Mouse (Mus musculus) right cerebral cortex, postnatal 14 days (tissue): ENCODE results near the gene Tlr9.

Source experiments
- DNase-seq: peaks from one replicate; pipeline ENCODE4 v3.0.0; 2022

The Tlr9 gene

DNA sequence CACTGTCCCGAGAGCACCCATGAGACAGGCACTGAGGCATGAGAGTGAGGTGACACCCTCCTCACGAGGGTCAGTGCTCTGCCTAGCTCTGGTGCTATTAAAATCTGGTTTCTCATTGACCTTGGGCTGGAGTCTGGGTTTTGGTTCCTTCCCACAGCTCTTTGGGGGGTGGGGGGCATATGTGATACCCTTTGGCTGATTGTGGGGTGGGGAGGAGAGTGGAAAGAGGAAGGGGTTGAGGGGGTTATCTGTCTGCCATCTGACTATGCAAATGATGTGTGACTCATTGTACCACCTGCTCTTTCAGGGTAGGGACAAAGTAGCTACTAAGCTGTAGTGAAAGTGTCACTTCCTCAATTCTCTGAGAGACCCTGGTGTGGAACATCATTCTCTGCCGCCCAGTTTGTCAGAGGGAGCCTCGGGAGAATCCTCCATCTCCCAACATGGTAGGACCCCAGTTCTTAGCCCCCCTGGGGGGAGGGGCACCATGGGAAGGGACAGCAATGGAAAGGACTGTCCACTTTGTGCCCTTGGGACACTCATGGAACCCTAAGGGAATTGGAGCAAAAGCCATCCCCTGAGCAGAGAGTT lies at the start of gene Tlr9:
Gene Tlr9 (plus strand): TSS at position 338 of the 591 bp plus-strand sequence.
- no peak for DNase-seq

DNA sequence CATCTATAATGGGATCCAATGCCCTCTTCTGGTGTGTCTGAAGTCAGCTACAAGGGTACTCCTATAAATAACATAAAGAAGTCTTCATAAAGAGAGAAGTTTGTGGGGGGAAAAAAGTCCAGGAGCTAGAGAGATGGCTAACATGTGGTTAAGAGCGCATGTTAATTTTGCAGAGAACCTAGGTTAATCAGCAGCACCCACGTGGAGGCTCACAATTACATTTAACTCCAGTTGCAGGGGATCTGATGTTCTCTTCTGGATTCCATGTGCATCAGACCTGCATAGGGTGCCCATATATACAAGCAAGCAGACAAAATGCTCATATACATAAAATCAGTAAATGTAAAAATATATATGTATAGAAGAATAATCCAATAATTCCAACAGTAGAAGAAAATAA lies 49.0 kb upstream of the Tlr9 start:
- no peak for DNase-seq

DNA sequence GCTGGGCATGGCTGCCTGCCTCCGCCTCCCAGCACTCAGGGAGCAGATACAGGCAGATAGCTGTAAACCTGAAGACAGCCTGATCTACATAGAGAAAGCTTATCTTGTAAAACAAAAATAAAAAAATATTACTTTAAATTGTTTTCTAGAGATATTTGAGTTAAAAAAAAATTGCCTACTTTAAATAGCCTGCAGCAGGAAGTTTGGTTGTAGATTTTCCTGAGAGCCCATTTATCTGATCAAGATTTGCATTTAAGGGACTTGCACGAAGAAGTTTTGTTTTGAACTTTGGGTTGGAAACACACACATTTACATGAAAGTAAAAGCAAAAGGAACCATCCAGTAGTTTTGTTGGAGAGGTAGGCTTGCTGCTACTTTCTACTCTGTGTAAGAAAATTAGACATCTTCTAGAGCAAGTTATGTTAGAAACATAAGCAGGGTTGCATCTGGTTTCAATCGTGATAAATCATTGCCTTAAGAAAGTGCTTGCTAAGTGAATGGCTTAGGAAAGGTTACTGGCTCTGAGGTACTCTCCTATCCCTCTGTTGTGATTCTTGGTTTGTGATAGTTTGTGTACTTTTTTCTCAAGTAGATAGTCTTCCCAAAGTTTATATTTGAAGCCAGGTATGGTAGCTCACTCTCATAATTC lies 46.7 kb upstream of the Tlr9 start:
- no peak for DNase-seq

DNA sequence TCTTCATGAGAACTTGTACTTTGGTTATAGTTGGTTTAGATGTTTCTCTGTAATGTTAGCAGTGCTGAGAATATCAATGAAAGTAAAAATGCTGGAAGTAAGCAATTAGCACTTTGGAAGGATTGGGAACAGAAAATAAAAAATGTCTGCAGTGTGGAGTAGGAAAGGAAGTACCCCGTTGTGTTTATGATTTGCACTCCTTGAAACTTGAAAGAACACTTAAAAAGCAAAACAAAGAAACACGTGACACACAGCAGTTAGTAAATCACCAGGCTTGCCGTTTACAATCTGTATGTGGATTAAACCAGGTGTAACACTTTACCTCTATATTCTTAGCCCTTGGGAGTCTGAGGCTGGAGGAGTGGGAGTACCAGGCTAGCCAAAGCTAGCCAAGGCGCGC lies 45.6 kb upstream of the Tlr9 start:
- no peak for DNase-seq

DNA sequence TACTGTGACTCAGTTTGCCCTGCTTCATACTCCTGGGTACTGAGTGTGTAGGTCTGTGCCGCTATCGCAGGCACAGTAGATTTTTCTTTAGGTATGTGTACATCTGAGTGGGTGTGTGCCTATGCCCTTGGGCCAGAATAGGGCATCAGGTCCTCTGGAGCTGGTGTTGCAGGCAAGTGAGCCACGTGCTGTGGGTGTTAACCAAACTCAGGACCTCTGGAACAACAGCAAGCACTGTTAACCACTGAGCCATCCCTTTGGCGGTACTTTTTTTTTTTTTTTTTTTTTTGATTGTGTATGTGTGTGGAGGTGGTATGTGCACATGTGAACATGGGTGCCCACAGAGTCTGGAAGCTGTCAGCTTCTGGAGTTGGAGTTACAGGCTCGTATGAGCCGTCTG lies 44.6 kb upstream of the Tlr9 start:
- DNase-seq: no peak

DNA sequence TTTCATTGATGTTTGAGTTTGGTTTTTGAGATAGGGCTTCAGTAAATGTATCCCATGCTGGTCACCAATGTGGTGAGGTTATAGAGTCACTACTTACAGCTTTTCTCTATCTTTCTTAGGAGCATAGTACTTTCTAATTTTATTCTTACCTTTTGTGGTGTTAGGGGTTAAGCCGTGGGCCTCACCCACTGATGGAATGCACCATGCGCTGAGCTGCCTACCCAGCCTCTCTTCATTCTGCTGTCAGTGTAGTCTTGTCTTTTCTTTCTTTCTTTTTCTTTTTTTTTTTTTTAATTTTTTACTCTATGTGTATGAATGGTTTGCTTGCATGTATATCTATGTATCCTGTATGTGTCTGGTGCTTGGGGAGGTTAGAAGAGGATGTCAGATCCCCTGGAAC lies 42.9 kb upstream of the Tlr9 start:
- DNase-seq: no peak

DNA sequence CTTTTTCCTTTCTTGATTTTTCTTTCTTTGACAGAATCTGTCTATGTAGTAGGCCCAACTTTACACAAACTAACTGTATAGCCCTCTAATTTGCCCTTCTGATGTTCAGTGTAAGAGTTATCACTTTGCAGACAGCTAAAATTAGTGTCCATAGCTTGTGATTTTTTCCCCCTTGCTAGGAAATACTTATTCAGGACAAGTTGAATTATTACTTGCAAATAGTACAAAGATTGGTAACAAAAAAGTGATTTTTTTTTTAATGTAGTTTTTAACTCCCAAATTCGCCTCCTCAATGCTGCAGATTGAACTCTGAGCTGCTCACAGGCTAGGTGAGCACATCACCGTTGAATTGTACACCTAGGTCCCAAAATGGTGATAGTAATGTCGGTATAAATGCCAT lies 42.4 kb upstream of the Tlr9 start:
- no peak for DNase-seq

DNA sequence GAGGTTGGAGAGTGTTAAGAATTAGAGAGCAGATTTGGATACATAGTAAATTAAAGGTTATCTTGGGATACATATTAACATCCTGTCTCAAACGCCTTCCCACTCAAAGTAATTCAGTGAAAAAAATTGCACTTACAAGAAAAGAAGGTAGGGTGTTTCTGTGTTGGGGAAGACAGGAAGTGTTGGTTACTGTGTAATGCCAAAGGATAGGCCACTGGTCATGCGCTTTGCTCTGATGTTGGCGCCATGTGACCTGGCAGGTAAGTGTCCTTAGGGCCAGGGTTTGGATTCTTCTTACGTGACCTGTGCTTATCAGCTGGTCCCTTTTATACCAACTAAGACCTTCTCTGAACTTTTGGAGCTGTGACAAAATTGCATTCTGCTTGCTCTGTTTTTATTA lies 40.3 kb upstream of the Tlr9 start:
- no peak for DNase-seq

DNA sequence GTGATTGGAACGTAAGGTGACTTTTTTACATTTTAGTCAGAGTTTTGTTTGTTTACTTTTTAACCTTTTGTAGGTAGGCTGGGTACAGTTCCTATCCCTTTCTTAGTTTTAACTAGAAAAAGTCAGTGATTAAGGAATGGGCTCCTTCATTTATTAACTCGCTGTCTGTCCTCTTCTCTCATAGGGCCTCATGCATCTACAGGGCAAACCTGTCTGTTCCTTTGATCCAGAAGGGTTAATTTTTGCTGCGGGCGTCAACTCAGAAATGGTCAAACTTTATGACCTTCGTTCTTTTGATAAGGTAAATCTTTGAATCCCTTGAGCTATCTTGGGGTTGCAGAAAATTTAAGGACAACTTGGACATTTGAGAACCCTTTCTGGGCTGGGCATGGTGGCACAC lies 38.4 kb upstream of the Tlr9 start:
- no peak for DNase-seq

DNA sequence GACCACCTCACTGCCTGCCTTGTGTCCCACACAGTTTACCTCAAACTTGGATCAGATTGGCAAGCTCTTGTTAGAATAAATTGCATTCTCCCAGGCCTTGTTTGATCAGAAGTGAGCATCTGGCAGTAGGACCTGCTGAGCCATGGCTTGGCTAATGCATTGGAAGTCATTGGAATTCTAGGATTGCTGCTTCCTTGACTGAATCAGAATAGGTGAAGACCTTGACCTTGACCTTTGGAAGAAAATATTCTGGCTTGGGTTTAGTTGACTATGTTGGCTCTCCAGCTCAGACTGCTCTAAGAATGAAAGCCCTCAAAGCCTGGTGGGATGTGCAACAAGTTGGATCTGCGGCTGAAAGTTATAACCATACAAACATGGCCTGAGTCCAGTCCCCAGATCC lies 31.0 kb upstream of the Tlr9 start:
- no peak for DNase-seq

DNA sequence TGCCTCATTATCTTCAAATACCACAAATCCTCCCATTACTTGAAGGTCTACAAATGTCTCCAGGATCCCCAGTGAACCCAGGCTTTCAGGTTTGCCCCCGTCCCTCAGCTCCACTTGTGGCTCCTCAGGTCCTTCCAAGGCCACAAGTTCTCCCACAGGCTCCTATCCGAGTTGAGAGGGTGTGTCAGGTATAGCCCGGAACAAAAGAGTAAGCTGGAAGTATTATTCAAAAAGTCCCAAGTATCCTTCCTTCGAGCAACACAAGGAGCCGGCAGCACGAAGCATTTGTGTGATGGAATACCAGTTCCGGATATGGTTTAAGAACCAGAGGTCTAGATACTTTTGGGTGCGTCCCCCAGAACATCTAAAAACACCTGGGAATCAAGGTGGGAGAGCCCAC lies 30.4 kb upstream of the Tlr9 start:
- no peak for DNase-seq

DNA sequence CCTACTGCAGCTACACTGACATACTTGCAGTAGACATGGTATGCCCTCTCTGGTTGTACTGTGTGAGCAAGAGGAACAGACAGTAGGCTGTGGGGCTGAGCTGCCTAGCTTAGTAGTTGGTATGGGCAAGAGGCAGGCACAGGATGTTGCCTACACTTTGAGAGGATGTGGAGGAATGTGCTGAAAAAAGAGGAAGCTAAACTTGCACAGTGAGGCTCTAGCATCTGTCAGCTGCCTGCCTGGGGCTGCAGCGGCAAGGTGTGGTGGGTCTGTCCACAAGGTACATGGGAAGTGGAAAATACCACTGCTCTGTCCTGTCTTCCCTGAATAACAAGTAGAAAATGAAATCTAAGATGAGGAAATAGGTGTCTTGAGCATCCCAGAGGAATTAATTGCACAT lies 29.4 kb upstream of the Tlr9 start:
- DNase-seq: no peak

DNA sequence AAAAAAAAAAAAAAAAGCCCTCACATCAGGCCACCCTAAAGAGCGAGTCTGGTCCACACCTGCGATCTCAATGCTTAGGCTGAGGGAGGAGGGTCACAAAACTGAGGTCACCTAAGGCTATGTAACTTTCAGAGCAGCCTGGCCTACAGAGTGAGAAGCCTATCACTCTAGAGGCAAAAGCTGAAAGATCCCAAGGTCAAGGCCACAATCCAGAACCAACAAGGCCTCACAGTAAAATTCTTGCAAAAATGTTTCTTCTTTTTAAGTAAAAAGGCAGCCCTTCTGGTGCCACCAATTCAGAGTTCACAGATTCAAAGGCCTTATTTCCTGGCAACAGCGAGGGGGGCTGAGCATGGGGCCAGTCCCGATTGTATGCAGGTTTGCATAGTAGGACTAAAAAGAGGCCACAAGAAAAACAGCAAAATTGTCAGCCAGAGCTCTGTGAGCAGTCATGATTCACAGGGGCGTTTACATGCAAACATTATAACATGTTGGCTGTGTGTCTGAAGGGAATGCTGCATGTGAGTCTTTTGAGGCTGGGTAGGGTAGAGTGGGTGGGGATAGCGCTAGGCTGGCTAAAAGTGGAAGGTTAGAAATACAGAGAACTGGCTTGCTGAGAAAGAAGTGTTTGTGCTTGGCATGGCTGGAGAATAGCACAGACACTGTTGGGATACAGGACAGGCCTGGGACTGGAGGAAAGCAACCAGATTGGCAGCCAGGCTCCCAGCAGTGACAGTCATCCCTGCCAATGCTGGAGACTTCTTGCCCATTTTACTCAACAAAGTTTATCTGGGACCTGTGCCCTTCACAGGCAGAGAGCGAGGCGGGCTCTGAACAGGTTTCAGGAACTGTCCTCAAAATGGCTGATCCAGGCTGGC lies 28.2 kb upstream of the Tlr9 start:
- no peak for DNase-seq

DNA sequence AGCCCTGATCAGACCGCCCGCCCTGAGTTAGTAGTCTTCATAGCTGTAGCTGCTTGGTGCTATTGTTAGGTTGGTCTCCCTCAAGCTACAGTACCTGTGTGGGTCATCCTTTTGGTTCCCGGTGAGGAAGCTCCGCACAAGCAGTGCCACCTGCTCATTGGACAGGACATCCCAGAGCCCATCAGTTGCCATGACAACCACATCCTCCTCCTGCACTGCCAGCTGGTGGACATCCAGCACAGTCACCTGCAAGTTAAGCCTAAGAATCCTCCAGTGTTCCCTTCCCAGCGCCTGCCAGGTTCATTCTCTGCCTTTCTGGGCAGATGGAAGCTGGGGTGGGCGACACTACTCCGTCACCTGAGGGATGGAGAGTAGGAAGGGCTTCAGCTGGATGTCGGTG lies 26.7 kb upstream of the Tlr9 start:
- no peak for DNase-seq

DNA sequence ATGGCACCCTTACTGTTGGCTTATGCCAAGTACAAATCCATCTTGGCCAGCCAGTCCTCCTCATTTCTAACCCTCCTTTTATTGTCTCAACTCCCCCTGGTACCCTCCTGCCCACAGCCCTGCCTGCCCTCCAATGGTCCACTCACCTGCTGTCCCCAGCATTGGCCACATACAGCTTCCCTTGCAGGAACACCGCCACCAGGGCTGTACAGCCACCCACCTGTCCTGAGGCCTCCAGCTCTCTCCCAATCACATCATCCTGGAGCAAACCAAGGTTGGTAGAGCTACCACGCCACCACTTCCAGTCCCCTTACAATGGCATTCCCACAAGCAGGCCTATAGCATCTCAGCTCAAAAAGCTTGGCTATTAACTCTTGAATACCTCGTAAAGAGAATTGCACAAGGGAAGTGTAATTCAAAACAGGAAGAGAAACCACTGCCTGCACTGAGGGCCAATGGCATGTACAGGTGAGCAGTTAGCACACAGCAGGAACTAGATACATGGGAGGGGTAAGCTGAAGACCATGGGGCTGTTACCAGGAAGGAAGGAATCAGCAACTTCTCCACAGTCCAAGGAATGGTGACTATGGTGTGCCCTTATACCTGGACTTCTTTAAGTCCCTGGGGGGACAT lies 25.2 kb upstream of the Tlr9 start:
- no peak for DNase-seq

DNA sequence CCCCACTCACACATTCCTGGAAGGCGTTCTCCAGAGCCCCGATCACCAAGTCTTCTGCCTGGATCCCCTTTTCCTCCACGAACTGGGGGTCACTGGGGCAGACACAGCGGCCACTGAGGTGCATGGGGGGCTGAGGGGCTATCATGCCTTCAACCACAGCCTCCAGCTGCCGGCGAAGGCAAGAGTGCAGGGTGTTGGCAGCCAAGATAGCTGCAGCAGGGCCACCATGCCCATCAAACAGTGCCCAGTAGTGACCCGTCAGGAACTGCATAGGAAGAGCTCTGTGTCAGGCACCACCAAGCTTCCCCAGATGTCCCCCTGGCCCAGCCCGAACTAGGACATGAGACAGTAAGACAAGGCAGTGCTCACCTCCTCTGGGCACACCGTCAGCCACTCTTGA lies 24.7 kb upstream of the Tlr9 start:
- no peak for DNase-seq

DNA sequence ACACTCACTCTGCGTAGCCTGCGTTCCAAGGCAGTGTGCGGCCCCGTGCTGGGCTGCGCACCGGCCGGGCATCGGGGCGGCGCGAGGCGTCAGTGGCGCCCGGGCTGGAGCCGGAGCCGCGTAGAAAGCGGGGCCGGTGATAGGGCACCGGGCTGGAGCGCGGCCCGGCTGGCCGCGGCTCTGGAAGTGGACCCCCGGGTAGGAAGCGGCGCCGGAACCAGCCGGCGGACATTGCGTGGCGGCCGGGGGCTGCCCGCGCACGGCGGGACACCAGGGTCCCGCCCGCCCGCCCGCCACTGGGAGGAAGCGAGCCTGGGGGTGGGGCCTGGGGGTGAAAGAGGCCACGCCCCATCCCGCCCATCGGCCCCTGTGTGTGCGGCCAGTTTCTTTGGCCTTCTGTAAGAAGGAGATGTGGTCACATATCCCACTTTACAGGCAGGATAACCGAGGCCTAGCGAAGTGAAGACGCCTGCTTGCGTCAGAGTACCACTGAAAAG lies 23.4 kb upstream of the Tlr9 start:
- peak; percentile 58 for DNase-seq

DNA sequence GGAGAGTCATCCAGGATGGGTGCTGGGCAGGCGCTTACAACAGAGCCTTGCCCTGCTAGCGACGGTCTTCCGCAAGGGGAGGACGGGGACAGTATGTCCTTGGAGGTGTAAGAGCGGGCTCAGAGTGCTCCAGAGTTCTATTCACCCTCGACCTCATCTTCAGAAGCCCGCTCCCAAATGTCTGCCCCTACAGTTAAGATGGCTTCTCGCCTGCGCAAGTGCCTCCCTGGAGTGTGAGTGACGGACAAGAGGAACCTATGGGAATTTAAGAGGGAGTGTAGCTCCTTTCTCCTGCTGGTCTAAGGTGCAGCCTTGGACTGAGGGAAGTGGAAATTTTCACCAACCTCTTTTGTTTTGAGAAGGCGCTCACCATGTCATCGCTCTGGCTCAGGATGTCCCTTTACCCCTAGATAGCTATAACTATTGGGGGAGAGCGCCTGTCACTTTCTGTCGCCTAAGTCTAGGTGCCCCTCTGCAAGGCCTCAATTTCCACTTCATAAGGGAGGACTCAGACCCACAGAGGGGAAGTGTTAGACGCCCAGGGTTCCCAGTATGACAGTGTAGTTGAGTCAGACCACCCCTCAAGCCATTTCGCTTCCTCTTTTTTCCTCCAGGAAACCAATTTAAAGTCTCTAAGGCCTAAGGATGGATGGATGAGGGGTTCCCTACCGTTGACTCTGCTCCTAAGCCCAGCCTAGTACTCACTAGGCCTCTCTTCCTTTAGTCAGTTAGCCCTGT lies 22.7 kb upstream of the Tlr9 start, which contains the start of gene Ppm1m:
Gene Ppm1m (minus strand): TSS at position 212 of the 738 bp plus-strand sequence.
- no peak for DNase-seq

DNA sequence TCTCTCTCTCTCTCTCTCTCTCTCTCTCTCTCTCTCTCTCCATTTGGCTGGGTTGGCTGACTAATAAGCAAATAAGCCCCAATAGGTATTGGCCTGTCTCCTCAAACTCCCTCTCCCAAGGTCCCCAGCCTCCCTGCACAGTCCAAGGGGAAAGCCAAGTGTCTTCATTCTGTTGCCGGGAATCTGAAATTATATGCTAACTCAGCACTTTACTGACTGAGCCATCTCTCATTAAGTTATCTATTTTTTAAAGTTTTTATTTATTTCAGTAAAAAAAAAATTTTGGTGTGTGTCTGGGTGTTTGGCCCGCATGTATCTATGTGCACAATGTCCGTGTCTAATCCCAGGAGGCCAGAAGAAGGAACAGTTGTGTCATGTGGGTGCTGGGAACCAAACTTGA lies 20.5 kb upstream of the Tlr9 start:
- no peak for DNase-seq

DNA sequence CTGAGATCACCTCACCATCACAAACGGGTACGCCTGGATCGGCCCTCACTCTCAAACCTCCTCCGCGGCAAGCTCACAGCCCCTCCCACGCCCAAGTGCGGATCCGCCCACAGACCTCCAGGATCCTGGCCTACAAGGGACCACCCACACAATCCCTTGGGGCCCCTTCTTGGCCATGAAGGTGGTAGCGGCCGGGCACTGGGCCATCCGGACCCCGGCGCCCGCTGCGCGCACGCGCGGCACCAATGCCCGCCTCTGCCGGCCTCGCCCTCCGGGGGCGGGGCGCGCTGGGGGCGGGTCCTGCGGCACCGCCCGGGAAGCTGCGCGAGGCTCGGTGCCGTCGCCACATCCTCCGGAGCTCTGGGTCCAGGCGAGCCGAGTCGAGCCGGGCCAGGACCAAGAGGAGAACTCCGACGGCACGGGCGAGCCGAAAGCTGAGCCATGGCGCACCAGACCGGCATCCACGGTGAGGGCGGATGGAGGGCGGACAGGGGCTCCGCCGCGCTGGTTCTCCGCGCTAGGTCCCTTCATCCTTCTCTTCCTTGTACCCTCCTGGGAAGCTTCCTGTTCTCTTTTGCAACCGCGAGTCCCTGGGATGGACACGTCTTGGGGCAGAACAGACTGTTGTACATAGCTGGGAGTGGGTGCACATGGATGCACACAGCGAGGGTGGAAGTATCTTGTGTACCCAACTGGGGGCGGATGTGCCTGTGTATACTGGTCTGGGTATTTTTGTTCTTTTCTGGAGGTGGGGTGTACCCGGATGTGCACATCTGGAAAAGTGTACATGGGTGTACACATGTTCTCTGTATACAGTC lies 19.4 kb upstream of the Tlr9 start, which contains the start of gene Twf2:
Gene Twf2 (plus strand): TSS at position 290 of the 818 bp plus-strand sequence.
- DNase-seq: peak; percentile 85

DNA sequence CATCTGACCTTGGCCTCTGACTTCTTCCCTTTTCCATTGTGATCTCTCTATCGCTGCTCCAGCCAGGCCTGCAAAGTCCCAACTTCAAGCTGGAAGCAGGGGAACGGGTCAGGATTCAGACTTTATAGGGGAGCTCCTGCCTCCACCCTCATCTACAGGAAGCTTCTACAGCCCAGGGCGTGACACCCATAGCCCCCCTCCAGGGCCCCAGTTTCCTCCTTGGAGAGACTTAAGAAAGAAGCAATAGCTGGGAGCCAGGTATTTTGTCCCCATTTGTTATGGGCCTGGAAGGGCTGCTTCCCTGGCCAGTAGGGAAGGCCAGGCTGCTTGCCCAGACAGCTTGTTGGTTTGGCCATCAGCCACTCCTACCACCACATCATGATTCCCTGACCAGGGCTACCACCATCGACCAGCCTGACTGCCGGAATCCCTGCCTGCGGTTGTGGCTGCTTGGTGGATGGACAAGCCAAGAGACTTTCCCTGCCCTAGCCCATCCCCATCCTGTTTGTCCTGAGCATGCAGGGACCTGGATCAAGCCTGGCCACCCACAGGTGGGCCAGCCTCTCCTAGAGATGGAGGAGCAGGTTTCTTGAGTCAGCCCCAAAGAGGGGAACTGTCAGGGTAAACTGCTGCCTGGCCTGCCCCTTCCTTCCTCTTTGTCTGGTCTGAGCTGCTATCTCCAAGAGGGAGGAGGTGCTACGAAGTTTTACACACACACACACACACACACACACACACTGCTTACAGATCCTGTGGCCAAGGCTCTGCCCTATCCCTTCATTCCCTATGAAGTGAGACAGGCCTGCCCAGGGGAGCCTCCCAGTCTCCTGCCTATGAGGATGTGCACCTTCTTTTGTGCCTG lies 18.2 kb upstream of the Tlr9 start:
- DNase-seq: no peak
